Mouse (Mus musculus): Measurements from ENCODE around the gene Kcna6. TPM values are rescaled to one million over a fixed set of nuclear protein-coding genes. Genes with fewer than 3 reads are reported as not detected.

Kcna6 gene
- total RNA-seq, 2 experiments from 2014 or later, result 1.3 to 2.4 TPM

DNA sequence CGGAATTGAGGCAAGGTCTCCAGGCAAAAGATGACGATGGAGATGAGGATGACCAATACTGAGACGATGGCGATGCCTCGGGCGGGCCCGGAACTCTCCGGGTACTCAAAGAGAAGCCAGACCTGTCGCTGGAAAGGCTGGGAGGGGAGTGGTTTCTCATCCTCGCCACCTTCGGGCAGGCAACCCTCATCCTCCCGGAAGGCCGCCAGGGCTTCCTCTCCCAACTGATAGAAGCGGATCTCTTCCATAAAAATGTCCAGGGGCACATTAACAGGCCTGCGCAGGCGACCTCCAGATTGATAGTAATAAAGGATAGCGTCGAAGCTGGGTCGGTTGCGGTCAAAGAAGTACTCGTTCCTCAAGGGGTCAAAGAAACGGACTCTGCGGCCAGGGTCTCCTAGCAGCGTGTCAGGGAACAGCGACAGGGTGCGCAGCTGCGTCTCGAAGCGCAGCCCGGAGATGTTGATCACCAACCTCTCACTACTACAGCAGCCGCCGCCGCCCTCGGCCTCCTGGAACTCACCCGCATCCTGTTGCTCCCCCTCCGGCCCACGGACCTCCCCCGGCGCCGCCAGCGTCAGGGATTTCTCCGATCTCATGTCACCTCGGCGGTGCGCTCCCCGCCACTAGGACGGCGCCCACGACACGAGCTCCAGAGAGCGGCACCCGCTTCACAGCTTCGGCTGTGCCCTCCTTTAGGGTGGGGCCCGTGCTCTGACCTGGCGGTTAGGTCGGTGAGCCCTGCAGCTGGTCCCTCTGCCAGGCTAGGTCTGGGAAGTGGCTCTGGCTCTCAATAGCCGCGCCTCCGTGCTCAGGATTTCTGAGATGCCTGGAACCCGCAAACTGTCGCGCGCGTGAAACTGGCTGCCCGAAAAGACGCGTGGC is 906 bp downstream of the Kcna6 start:
- DNase-seq, result peak; percentile 41
- intact Hi-C loops (cut with DNase I; ENCODE audit: low total_unique reads), result no loop called here

GRCm38 (mm10) chr6:126736996-126737395 is 3.5 kb downstream of the Kcna6 start:
- intact Hi-C loops (cut with DNase I; ENCODE audit: low total_unique reads), result no loop called here
- DNase-seq, result no peak

- no peak for DNase-seq
- intact Hi-C loops (cut with DNase I; ENCODE audit: low total_unique reads), result no loop called here
Observed at GRCm38 (mm10) chr6:126735806-126736205, 4.7 kb downstream of the Kcna6 start.

- intact Hi-C loops (cut with DNase I; ENCODE audit: low total_unique reads), result no loop called here
- DNase-seq, result no peak
Observed at GRCm38 (mm10) chr6:126732645-126733044, 7.8 kb downstream of the Kcna6 start.

GRCm38 (mm10) chr6:126728803-126729202 is 11.7 kb downstream of the Kcna6 start:
- DNase-seq, result no peak
- intact Hi-C loops (cut with DNase I; ENCODE audit: low total_unique reads), result no loop called here

DNA sequence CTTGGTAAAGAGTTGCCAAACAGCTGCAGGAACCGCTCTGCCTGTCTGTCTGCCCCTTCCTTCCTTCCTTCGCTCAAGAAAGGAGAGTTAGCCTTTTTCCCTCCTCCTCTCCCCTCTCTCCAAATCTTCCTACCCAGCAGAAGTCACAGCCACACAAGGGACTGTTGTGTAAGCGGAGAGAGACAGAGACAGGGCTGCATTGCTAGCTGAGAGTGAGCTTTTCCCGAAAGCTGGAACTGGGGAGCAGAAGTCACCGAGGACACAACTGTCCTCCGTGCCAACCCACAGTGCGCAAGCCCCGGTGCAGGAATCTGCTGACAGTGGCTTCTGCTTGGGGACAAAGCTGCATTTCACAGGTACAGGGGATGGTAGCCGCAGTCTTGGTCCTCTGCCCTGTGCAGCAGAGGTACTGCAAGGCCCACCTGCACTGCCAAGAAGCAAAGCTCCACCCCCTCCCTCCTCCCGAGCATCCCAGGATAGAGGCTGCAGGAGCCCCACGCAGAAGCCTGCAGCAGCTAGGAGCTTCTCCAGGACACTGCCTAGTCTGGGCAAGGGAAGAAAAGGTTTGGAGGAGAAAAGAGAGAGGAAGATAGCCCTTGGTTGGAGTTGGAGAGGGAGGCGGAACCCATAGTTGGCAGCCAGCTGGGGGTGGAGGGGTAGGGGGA is 21.9 kb downstream of the Kcna6 start:
- intact Hi-C loops (cut with DNase I; ENCODE audit: low total_unique reads), result no loop called here
- DNase-seq, result no peak

DNA sequence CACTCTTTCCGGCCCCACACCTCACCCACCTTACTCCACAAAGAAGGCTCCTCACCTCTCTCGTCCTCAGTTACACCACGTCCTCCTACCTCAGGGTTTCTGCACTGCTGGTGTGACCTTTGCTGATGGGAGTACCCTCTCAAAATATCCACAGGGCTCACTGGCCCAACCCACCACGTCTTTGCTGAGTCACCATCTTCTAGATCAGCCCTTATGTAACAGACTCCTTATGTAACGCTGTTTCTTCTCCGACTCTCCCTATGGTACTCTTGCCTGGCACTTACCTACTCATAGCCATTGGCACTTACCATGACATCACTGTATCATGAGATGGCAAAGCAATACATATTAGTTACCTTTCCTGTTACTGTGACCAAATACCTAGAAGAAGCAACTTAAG is 27.9 kb downstream of the Kcna6 start:
- intact Hi-C loops (cut with DNase I; ENCODE audit: low total_unique reads), result no loop called here
- no peak for DNase-seq

GRCm38 (mm10) chr6:126705936-126706335 is 34.5 kb downstream of the Kcna6 start:
- DNase-seq, result no peak
- intact Hi-C loops (cut with DNase I; ENCODE audit: low total_unique reads), result no loop called here

- intact Hi-C loops (cut with DNase I; ENCODE audit: low total_unique reads), result loop anchor here (5.0 kb wide), 1 partner anchor 137 kb away; no protein-coding TSS in a partner anchor
- no peak for DNase-seq
Observed at GRCm38 (mm10) chr6:126704430-126704829, 36.0 kb downstream of the Kcna6 start.

DNA sequence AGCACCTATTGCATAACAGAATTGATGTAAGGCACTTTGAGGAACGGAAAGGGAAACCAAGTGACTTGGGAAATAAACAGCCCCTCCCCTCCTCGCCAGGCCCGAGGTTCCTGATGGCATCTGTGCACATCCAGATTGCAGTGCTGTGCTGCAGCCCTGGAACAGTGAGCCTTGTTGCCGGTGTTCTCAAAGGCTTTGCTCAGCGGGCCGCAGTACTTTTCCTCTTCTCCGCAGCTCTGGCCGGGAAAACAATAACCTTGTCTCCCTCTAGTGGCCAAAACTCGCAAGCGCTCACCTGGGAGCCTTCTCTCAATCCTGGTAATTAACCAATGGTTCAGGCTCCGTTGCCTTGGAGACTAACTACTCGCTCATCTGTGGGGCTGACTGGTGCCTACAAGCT is 38.4 kb downstream of the Kcna6 start:
- DNase-seq, result peak; percentile 54
- intact Hi-C loops (cut with DNase I; ENCODE audit: low total_unique reads), result loop anchor here (5.0 kb wide), 1 partner anchor 135 kb away; no protein-coding TSS in a partner anchor

DNA sequence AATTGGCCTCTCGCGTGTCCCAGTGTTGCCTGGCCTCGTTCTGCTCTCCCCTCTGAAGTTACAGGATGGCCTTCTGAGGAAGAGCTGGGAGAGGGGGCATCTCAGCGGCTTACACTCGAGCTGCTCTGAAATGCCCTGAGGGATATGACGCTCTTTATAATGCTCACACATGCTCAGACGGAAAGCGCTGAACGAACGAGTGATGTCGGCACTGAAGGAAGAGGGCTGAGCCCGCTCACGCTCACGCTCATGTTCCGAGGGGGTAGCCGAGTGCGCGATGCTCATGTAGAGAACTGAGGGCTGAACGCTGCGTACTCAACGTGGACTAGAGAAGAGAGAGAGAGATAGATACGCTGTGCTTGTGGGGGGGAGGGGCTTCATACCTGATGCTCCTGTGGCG is 39.3 kb downstream of the Kcna6 start:
- no peak for DNase-seq
- intact Hi-C loops (cut with DNase I; ENCODE audit: low total_unique reads), result loop anchor here (2.0 to 5.0 kb wide), 2 partner anchors 134 to 202 kb away; no protein-coding TSS in a partner anchor

- intact Hi-C loops (cut with DNase I; ENCODE audit: low total_unique reads), result loop anchor here (2.0 to 5.0 kb wide), 2 partner anchors 133 to 201 kb away; no protein-coding TSS in a partner anchor
Observed at GRCm38 (mm10) chr6:126699995-126700394, 40.5 kb downstream of the Kcna6 start.

GRCm38 (mm10) chr6:126687120-126687519 is 53.4 kb downstream of the Kcna6 start:
- no peak for DNase-seq
- intact Hi-C loops (cut with DNase I; ENCODE audit: low total_unique reads), result no loop called here

More at GRCm38 (mm10) chr6:126699995-126700394, 40.5 kb downstream of the Kcna6 start:
- DNase-seq, result no peak

DNA sequence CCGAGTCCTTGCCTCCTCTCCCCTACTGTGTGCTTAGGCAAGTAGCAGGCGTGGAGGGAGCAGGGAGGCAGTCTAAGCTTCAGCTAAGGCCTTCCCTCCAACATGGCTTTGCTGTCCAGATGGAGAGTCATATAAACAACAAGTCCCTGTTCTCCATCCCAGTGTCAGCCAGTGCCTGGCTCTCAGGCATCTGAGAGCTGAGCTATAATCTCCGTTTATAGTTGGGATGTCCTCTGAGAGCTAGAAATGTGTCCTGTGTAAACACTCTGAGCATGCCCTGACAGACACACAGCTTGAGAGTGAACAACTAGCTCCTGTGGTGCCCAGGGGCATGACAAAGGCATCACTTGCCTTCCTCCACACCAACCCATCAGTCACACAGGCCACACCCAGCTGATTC is 55.3 kb downstream of the Kcna6 start:
- intact Hi-C loops (cut with DNase I; ENCODE audit: low total_unique reads), result no loop called here
- DNase-seq, result no peak

DNA sequence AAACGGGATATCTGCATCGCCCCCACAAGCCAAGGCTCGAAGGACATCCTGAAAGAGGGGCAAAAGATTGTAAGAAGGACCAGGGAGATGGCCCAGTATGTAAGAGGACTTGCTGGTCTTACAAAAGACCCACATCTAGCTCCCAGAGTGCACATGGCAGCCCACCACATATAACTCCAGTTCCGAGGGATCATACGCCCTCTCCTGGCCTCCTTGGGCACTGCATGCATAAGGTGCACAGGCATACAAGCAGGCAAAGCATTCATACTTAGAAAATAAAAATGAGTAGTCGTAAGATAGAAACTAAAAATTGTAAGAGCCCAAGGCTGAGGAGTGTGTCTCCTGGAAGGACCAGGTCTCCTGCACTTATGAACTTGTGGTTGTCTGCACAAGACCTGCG is 61.5 kb downstream of the Kcna6 start:
- intact Hi-C loops (cut with DNase I; ENCODE audit: low total_unique reads), result no loop called here
- DNase-seq, result no peak

DNA sequence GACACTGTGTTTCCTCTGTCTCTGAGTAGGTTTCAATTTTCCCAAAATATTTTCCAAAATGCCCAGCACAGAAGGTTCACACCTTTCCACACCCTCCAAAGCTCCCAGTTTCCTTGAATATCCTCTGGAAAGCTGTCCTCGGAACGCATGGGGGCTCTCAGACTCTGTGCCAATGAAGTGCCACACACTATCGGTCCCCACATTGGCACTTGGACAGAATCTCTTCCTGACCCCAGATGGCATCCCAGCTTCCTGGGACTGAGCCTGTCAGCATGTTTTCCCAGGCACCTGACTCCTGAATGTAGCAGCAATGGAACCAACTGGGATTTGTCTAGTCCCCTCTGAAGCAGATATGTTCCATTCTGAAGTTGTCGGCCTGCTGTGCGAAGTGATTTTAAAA is 73.5 kb downstream of the Kcna6 start:
- no peak for DNase-seq
- intact Hi-C loops (cut with DNase I; ENCODE audit: low total_unique reads), result no loop called here

DNA sequence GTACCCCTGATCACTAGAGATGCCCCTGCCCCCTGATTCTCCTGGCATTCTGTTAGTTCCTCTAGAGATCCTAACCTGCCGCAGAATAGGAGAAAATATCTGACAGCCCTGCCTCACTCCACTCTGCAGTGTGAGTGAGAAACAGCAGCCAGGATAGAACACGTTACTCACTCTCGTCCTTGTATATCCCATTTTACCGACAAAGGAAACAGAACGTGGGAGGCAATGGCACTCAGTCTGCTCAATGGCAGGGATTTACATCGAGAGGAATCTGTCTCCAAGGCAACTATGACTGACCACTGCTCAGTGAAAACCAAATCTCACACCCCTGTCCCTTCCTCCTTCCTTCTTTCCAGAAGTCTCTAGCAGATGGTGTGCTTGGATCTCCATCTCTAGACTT is 74.4 kb downstream of the Kcna6 start:
- no peak for DNase-seq
- intact Hi-C loops (cut with DNase I; ENCODE audit: low total_unique reads), result no loop called here

- intact Hi-C loops (cut with DNase I; ENCODE audit: low total_unique reads), result no loop called here
Observed at GRCm38 (mm10) chr6:126664569-126664968, 75.9 kb downstream of the Kcna6 start.

More at GRCm38 (mm10) chr6:126664569-126664968, 75.9 kb downstream of the Kcna6 start:
- DNase-seq, result no peak

Measured in gastrocnemius, postnatal 14 days (tissue).